ENCODE assay signal across 16 mouse cellular contexts in the genomic region with DNA sequence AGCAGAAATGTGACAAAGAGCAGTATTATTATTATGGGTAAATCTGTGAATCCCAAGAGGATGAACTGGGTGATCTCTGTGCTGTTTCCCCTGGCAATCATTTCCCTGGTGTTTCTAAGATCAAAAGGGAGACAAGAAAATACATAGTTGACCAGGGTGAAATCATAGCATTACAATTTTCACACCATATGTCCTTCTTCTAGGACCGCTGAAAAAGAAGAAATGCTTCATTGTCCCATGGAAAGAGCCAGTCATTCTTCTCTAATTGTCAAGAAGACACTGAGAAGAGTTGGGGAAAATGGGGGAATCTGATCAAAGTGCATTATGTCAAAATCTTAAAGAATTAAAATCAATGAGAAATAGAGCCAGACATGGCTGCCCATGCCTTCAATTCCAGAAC.
"Had no signal": no experiment of that assay in that cellular context is flagged by ENCODE, and none has a peak within 500 bp of the region (broad histone marks: within the 10 kb centered on the region; RNA-seq: fewer than 3 reads in every experiment).

Olfr262 (minus strand) TSS at position 101 of the 400 bp plus-strand sequence.

- DNase-seq: heart, postnatal 10 days; heart, postnatal 14 days; heart, postnatal 36 days; heart, postnatal 4 days; kidney, adult 11 months; kidney, adult 18-20 months; kidney, adult 2 months; kidney, adult 8-10 months; kidney, adult 9 months; kidney, postnatal 10 days; kidney, postnatal 14 days; kidney, postnatal 25 days; kidney, postnatal 36 days; kidney, postnatal 4 days; layer of hippocampus, adult 9-11 months; layer of hippocampus, postnatal 36 days had no signal
